Mouse (Mus musculus) monocyte, adult 5-6 weeks (primary cell): ENCODE results near the gene Tecpr2. TPM values are rescaled to one million over a fixed set of nuclear protein-coding genes. Genes with fewer than 3 reads are reported as not detected.

Experiments used
- ATAC-seq: fragments of 153-309, 156-312 bp; replicated peaks from 2 replicates; pipeline ENCODE4 v1.8.0; 2017; ENCODE audit warnings: mild to moderate bottlenecking; ENCODE audit not compliant: low TSS enrichment, insufficient number of reproducible peaks, severe bottlenecking, poor library complexity, low FRiP score
- total RNA-seq: library from RNA; stranded (forward); fragments of 200-1000, 200-491, 200-594 nt; gene quantifications from 3 replicates; pipeline ENCODE4 v1.2.3, GENCODE M21; 2017

Tecpr2 gene
- total RNA-seq, 1 experiment from 2014 or later = 3.8 TPM

GRCm38 (mm10) chr12:110860293-110860692 lies 28.8 kb upstream of the Tecpr2 start:
- ATAC-seq = no peak

DNA sequence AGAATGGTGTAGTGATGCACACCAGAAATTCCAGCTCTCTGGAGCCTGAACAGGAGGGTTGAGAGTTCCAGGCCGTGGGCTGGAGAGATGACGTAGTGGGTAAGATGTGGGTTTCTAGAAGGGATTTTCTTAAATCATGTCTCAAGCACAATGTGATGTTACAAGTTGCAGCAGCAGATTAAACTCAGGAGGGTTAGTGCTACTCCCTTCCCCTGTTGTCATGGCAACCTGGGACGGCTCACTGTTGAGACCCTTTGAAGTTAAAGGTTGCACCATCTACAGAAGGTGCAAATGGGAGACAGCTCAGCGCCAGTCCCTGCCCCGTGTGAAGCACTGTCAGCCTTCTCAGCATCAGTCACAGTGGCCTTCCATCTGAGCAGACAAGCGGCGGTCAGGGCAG lies 27.8 kb upstream of the Tecpr2 start:
- no peak for ATAC-seq

DNA sequence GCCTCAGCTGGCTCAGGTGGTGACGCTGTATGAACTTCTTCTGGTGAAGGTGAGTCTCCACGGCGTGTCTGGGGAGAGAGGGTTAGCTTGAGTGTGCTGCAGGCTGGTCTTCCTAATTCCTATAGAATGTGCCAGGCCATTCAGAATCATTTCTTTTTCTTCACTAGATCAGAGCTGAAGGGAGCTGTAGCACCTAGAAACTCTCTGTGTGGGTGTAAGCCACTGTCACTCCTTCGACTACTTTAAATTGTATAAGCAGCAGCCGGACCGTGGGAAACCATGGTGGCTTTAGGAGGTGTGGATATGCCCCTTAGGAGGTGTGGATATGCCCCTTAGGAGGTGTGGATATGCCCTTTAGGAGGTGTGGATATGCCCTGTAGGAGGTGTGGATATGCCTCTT lies 25.1 kb upstream of the Tecpr2 start:
- ATAC-seq = no peak

DNA sequence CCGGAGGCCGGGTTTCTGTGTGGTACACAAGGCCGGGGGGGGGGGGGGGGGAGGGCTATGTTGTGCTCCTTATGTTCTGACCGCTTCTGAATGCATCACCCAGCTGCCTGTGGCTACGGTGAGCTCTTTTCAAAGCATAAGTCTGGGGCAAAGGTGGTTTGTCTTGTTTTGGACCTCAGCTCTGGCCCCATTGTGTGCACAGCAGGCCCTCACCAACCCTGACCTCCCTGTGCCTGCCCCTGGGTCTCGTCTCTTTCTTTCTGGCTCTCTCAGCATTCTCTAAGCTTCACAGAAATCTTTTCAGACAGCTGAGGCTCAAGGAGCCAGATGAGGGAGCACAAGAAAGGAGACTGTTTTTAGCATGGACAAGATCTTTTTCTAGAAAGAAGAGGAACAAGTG lies 23.5 kb upstream of the Tecpr2 start:
- no peak for ATAC-seq

DNA sequence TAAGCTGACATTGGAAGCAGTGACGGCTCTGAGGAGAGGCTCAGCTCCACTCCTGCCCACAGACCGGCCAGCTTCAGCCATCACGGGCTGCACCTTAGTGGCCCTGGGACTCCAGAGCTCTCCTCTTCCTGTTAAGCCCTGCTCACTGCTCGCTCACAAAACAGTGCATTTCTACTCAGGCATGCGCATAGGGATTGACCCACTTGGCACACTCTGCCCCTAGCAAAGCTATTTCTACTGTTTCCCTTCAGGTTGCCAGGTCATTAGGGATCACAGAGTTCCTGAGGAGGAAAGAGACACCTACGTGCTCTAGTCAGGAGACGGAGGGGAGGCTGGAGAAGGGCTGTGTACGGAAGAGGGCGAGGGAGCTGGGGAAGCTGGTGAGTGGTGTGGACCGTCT lies 23.1 kb upstream of the Tecpr2 start:
- no peak for ATAC-seq

DNA sequence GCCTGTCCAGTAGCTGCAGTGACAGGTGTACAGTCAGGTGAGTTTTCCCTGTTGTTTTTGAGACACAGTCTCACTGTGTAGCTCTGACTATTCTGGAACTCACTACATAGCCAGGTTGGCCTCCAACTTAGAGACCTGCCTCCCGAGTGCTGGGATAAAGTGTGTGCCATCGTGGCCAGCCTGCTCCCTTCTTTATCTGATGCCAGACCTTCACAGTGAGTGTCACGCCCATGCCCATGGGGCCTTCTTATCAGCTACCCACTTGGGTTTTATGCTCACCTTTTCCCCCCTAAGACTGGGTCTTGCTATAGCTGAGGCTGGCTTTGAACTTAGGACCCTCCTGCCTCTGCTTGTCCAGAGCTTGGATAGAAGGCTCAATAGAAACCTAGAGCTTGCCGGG lies 19.0 kb upstream of the Tecpr2 start:
- no peak for ATAC-seq

DNA sequence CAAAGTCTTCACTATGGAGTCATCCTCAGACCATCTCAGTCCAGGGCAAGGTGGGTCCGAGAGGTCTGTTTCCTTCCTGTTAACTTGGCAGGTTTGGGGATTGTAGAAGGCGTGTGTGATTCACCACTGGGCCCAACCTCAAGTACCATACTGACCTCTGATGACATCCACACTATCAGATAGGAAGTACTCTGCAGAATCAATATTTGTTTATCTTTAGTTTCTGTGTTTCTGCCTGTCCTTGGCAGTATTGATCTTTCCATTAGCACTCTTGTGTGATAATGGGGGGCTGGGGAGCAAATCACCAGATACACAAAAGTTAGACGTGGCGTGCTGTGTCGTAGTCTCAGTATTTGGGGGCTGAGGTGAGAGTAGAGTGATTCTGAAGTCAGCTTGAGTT lies 17.8 kb upstream of the Tecpr2 start:
- ATAC-seq = no peak

GRCm38 (mm10) chr12:110875351-110875750 lies 13.7 kb upstream of the Tecpr2 start:
- no peak for ATAC-seq

GRCm38 (mm10) chr12:110882291-110882690 lies 6.8 kb upstream of the Tecpr2 start:
- ATAC-seq = no peak

- no peak for ATAC-seq
These were observed 3.8 kb upstream of the Tecpr2 start for GRCm38 (mm10) chr12:110885251-110885650.

DNA sequence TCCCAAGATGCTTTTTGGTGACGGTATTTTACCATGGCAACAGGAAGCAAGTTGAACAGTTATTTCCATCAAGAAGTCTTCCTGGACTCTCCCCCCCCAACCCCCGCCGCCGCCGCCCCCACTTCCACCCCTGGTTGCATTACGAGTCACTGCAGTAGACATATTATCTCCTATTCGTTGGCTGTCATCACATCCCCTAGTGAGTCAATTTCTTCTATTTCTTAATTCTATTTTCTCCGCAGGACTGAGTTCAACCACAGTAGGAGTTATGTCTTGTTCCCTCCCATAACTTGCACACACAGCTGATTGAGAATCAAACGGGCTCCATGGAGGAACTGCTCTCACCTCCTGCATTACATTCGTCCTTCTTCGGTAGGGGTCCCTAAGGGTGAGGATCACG lies 958 bp upstream of the Tecpr2 start:
- no peak for ATAC-seq

DNA sequence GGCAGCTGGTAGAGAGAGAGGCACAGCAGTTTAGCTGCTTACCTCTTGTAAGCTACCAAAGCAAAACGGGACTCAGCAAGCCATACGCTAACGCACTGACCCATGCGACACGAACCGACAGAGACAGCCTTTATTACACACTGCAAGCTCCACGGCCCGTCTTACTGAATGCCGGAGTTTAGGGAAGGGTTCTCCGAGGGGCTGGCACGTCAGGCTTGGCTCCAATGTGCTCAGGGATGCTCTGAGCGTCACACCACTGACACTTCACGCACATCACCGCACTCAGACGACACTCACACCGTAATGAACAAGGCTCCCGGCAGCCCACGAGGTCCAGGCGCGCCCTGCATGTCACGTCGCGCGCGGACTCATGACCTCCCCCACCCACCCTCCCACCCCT lies 458 bp upstream of the Tecpr2 start:
- ATAC-seq = peak; percentile 23

DNA sequence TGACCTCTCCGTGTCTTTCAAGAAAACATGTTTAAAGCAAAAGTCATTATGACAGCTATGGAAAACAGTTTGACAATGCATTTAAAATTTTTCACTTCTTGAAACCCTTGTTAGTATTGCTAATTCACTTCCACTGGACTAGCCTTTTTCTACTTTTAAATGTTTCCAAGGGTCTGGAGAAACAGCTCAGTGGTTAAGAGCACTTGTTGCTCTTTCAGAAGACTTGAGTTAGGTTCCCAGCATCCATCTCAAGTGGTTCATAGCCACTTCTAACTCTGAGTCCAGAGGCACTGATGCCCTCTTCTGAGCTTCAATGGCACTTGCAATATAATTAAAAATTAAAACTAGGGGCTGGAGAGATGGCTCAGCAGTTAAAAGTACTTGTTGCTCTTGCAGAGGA lies 2.8 kb downstream of the Tecpr2 start:
- no peak for ATAC-seq

- ATAC-seq = no peak
These were observed 13.0 kb downstream of the Tecpr2 start for GRCm38 (mm10) chr12:110902106-110902505.

GRCm38 (mm10) chr12:110903536-110903935 lies 14.5 kb downstream of the Tecpr2 start:
- no peak for ATAC-seq

- no peak for ATAC-seq
These were observed 18.8 kb downstream of the Tecpr2 start for GRCm38 (mm10) chr12:110907845-110908244.

- ATAC-seq = no peak
These were observed 20.9 kb downstream of the Tecpr2 start for GRCm38 (mm10) chr12:110909962-110910361.

GRCm38 (mm10) chr12:110915761-110916160 lies 26.7 kb downstream of the Tecpr2 start:
- ATAC-seq = no peak

DNA sequence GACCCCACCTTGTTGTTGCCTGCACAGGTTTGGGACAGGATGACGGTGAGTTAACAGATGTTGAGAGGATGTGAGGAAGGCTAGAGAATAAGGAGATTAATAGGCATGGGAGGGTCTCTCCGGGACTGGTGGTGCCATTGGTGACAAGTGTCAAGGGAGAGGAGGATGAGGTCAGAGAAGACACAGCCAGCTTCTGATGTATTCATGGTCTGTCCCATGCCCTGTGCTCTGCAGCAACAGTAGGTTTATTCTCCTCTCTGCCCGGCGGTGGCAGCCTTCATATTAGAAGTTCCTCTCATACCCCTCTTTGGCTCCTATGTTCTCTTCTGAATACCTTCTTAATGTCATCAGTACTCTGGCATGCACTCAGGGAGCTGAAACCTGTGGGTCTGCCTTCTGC lies 31.2 kb downstream of the Tecpr2 start:
- no peak for ATAC-seq

DNA sequence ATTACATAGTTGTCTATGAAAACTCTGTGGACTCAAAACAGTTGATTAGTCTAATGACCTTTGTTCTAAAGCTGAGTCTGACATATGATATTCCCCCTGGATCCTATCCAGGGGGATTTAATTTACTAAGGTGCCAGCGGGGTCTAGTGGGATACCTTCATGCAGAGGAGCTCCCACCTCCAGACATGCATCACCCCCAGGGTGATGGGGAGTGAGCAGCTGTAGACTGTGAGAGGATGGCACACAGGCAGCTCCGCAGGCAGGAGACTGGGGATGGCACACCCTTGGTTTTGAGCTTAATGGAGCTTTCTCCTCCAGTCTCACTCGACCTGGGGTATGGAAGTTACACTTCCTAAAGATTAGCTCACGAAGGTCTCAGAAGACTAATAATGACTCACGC lies 32.5 kb downstream of the Tecpr2 start:
- ATAC-seq = no peak

DNA sequence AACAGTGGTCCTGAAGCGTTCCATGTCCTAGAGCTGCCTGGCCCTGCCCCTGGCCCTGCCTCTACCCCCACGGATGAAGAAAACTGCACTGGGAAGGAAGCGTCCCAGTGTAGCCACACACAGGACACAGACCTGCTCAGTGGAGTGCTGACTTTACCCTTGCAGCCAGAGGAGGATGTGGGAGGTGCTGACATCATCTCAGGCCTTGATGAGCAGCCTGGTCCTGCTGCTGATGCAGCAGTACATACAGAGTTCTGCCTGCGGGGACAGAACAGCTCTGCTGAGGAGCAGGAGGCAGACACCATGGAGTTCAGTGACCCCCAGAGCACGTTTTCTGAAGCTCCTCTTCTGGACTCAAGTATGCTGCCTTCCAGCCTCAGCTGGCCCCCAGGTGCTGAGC lies 43.8 kb downstream of the Tecpr2 start:
- no peak for ATAC-seq
